ENCODE assay signal across 22 mouse cellular contexts in the genomic region with DNA sequence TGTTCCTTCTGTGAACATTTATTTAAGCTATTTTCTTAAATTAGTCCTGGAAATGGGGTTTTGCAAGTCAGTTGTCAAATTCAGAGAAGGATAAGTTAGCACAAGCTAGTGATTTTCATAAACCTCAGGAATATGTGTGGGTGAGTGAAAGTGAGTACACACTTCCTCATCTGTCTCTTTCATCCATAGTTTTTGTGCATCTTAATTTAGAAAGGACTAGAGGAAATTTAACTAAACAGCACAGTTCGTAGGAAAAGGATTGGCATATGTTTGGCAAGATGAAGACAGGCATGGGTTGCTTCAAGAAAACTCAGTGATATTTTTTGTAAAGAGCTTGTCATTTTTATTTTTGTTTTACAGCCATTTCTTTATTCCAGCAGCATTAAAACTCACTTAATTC.
"Had no signal": no experiment of that assay in that cellular context is flagged by ENCODE, and none has a peak within 500 bp of the region (broad histone marks: within the 10 kb centered on the region; RNA-seq: fewer than 3 reads in every experiment).

No protein-coding gene starts in this region.

- DNase-seq: heart, postnatal 10 days; heart, postnatal 14 days; heart, postnatal 36 days; heart, postnatal 4 days; kidney, adult 11 months; kidney, adult 18-20 months; kidney, adult 2 months; kidney, adult 8-10 months; kidney, adult 9 months; kidney, postnatal 10 days; kidney, postnatal 14 days; kidney, postnatal 25 days; kidney, postnatal 36 days; kidney, postnatal 4 days; layer of hippocampus, adult 9-11 months; layer of hippocampus, postnatal 36 days had no signal

- ATAC-seq: hindbrain, embryonic 16.5 days; hindbrain, postnatal 0 days; inflammation-experienced regulatory T-cells, adult 6 months; intestine, embryonic 15.5 days; intestine, embryonic 16.5 days; intestine, postnatal 0 days had no signal
